Mouse (Mus musculus): ENCODE data around the gene Wnt8b.

DNA sequence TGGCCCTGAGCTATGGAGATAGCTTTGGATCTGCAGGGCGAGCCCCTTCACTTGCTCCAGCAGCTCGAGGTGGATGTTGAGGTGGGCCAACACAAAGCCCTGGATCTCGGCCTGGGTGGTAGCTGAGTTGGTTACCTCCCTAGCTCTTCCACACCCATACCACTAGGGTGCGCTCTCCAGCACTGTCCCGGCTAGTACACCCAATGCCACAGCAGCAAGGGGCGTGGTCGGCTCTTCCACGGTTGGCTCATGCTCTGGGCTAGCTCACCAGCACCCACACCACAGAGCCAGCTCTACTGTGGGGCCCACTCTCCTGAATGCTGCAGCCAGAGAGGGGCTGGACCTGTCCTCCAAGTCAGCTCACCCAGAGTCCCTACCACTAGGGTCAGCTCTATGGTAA lies 6.0 kb upstream of the Wnt8b start:
- TF ChIP-seq CTCF (IDR thresholded peaks at IDR 0.05; ENCODE audit: control insufficient read depth, insufficient read depth, insufficient read length) = peak; percentile 85
- TF ChIP-seq MYOD1 (IDR thresholded peaks at IDR 0.05; ENCODE audit: control insufficient read depth, insufficient read length, low read depth) = no peak
- no peak for TF ChIP-seq USF1 (IDR thresholded peaks at IDR 0.05; ENCODE audit: low read depth)
- TF ChIP-seq CEBPB (IDR thresholded peaks at IDR 0.05; ENCODE audit: low read depth) = no peak

Data from C2C12 (cell line).